Mouse (Mus musculus) forebrain, embryonic 16.5 days (tissue): ENCODE results near the gene Calhm3. TPM values are rescaled to one million over a fixed set of nuclear protein-coding genes. Genes with fewer than 3 reads are reported as not detected.

Experiments
- ATAC-seq: fragments of 200-750 bp; cut with Nextera tagmentation; 2 replicates; pipeline ENCODE4 v1.8.0; 2017; ENCODE audit warnings: mild to moderate bottlenecking, moderate library complexity
- H3K27ac ChIP-seq: fragments of 300-500 bp; sonication (generic); 2 replicates; pipeline ENCODE4 v1.5.1; 2014; ENCODE audit warnings: low read length, control low read depth
- H3K27me3 ChIP-seq: fragments of 300-500 bp; sonication (generic); replicated peaks from 2 replicates; pipeline ENCODE4 v1.6.1; 2014; ENCODE audit warnings: low read length; ENCODE audit not compliant: control insufficient read depth, insufficient read depth
- H3K36me3 ChIP-seq: fragments of 300-500 bp; sonication (generic); 2 replicates; pipeline ENCODE4 v1.6.1; 2014; ENCODE audit not compliant: control insufficient read depth, insufficient read depth
- H3K4me1 ChIP-seq: fragments of 300-500 bp; sonication (generic); replicated peaks from 2 replicates; pipeline ENCODE4 v1.6.1; 2014; ENCODE audit warnings: low read length; ENCODE audit not compliant: control insufficient read depth, insufficient read depth
- H3K4me2 ChIP-seq: fragments of 300-500 bp; sonication (generic); 2 replicates; pipeline ENCODE4 v1.6.1; 2014; ENCODE audit warnings: mild to moderate bottlenecking, low read length, control low read depth
- H3K4me3 ChIP-seq: fragments of 300-500 bp; sonication (generic); replicated peaks from 2 replicates; pipeline ENCODE4 v1.5.1; 2014; ENCODE audit warnings: mild to moderate bottlenecking, low read length, control low read depth
- H3K9ac ChIP-seq: fragments of 300-500 bp; sonication (generic); replicated peaks from 2 replicates; pipeline ENCODE4 v1.6.1; 2014; ENCODE audit warnings: low read depth, low read length, control low read depth
- H3K9me3 ChIP-seq: fragments of 300-500 bp; sonication (generic); 2 replicates; pipeline ENCODE4 v1.6.1; 2016; ENCODE audit warnings: low read length; ENCODE audit not compliant: control insufficient read depth
- WGBS: fragments of 180-500 bp; shearing (Covaris S2); extraction: QIAGEN DNeasy Blood & Tissue Kit; methylation state at CpG from one replicate; pipeline ENCODE4 v1.1.7; 2014; 5-methylcytosine and 5-hydroxymethylcytosine counted together
- polyA plus RNA-seq: library from polyadenylated mRNA; unstranded; fragments of >200 nt; fragmentation: Nextera tagmentation; extraction: Ambion mirVana; gene quantifications from 2 replicates; pipeline ENCODE4 v1.2.1, GENCODE M21; 2015

Gene Calhm3
- polyA plus RNA-seq, 1 experiment from 2014 or later = not detected

- H3K9ac ChIP-seq = no peak overlapping the region
- ATAC-seq = no peak
- no peak overlapping the region for H3K4me3 ChIP-seq
- no peaks in the 10 kb centered on the region for H3K9me3 ChIP-seq
- 66% methylated on average over 2 of the region's 2 CpGs for WGBS
- H3K36me3 ChIP-seq = no peaks in the 10 kb centered on the region
- peaks cover 13% of the 10 kb centered on the region for H3K27me3 ChIP-seq
- no peak overlapping the region for H3K27ac ChIP-seq
- H3K4me2 ChIP-seq = no peak overlapping the region
- peaks cover 13% of the 10 kb centered on the region for H3K4me1 ChIP-seq
Measured at GRCm38 (mm10) chr19:47175472-47175871, 17.9 kb upstream of the Calhm3 start.

GRCm38 (mm10) chr19:47174515-47174914 is 17.0 kb upstream of the Calhm3 start:
- H3K9me3 ChIP-seq = no peaks in the 10 kb centered on the region
- H3K4me2 ChIP-seq = no peak overlapping the region
- no peak overlapping the region for H3K9ac ChIP-seq
- H3K4me3 ChIP-seq = no peak overlapping the region
- ATAC-seq = no peak
- peaks cover 5% of the 10 kb centered on the region for H3K4me1 ChIP-seq
- no peak overlapping the region for H3K27ac ChIP-seq
- H3K36me3 ChIP-seq = no peaks in the 10 kb centered on the region
- peaks cover 4% of the 10 kb centered on the region; the same call in 1 of the 2 replicates for H3K27me3 ChIP-seq
- WGBS = 46% methylated on average over 3 of the region's 3 CpGs

DNA sequence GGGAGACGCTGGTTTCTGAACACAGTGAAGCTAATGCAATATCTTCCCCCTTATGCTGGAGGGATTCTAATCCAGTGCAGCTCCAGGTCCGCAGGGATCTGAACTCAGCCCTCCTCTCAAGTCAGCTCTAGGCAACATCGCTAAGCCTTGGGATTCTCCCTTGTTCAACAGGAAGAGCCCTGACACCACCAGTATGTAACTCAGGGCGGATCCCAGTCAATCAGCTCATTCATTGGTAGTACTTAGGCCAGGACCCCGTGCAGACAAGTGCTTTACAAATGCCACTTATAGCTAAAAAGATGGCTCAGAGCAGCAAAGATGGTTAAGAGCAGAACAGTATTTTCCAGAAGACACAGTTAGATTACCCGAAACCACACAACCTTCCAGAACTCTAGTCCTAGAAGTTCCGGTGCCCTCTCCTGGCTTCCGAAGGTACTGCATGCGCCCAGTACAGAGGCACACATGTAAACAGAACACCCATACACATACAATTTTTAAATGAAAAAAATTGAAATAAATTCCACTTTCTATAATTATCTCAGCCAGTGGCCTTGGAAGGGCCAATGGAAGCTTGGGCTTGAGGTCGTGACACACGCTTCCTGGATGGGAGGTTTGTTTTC is 11.3 kb upstream of the Calhm3 start:
- H3K9ac ChIP-seq = no peak overlapping the region
- ATAC-seq = peak; percentile 70; the same call in 1 of the 2 replicates
- H3K4me1 ChIP-seq = no peaks in the 10 kb centered on the region
- H3K36me3 ChIP-seq = no peaks in the 10 kb centered on the region
- peak overlapping the region; percentile 16 for H3K4me2 ChIP-seq
- H3K27me3 ChIP-seq = peaks cover 3% of the 10 kb centered on the region; the same call in 1 of the 2 replicates
- H3K9me3 ChIP-seq = no peaks in the 10 kb centered on the region
- no peak overlapping the region for H3K27ac ChIP-seq
- 23% methylated on average over 11 of the region's 11 CpGs for WGBS
- H3K4me3 ChIP-seq = no peak overlapping the region

- H3K9ac ChIP-seq = no peak overlapping the region
- WGBS = 8% methylated on average over 13 of the region's 13 CpGs
- ATAC-seq = peak; percentile 23; the same call in 1 of the 2 replicates
- H3K36me3 ChIP-seq = no peaks in the 10 kb centered on the region
- H3K9me3 ChIP-seq = no peaks in the 10 kb centered on the region
- H3K4me1 ChIP-seq = no peaks in the 10 kb centered on the region
- H3K27ac ChIP-seq = no peak overlapping the region
- no peak overlapping the region for H3K4me3 ChIP-seq
- peak overlapping the region; percentile 16 for H3K4me2 ChIP-seq
- peaks cover 3% of the 10 kb centered on the region; the same call in 1 of the 2 replicates for H3K27me3 ChIP-seq
Measured at GRCm38 (mm10) chr19:47168223-47168622, 10.7 kb upstream of the Calhm3 start.

GRCm38 (mm10) chr19:47167617-47168214 is 10.2 kb upstream of the Calhm3 start:
- H3K27me3 ChIP-seq = peaks cover 3% of the 10 kb centered on the region; the same call in 1 of the 2 replicates
- H3K9ac ChIP-seq = no peak overlapping the region
- H3K4me3 ChIP-seq = no peak overlapping the region
- ATAC-seq = no peak
- no peak overlapping the region for H3K4me2 ChIP-seq
- no peaks in the 10 kb centered on the region for H3K36me3 ChIP-seq
- no peak overlapping the region for H3K27ac ChIP-seq
- no peaks in the 10 kb centered on the region for H3K9me3 ChIP-seq
- whole genome bisulfite sequencing = 49% methylated on average over 7 of the region's 7 CpGs
- no peaks in the 10 kb centered on the region for H3K4me1 ChIP-seq

GRCm38 (mm10) chr19:47166758-47167157 is 9.2 kb upstream of the Calhm3 start:
- no peaks in the 10 kb centered on the region for H3K36me3 ChIP-seq

GRCm38 (mm10) chr19:47163176-47163744 is 5.7 kb upstream of the Calhm3 start:
- H3K4me1 ChIP-seq = no peaks in the 10 kb centered on the region
- WGBS = 94% methylated on average over 6 of the region's 6 CpGs
- no peaks in the 10 kb centered on the region for H3K36me3 ChIP-seq
- H3K4me3 ChIP-seq = no peak overlapping the region
- no peak overlapping the region for H3K27ac ChIP-seq
- no peak overlapping the region for H3K9ac ChIP-seq
- no peak for ATAC-seq
- H3K27me3 ChIP-seq = peaks cover 3% of the 10 kb centered on the region; the same call in 1 of the 2 replicates
- H3K4me2 ChIP-seq = no peak overlapping the region
- H3K9me3 ChIP-seq = no peaks in the 10 kb centered on the region

More at GRCm38 (mm10) chr19:47166758-47167157, 9.2 kb upstream of the Calhm3 start:
- Histone ChIP-seq H3K27me3 (peaks cover 3% of the 10 kb centered on the region; the same call in 1 of the 2 replicates), H3K9me3 (no peaks in the 10 kb centered on the region), H3K9ac (no peak overlapping the region), H3K4me3 (no peak overlapping the region), H3K27ac (no peak overlapping the region), H3K4me2 (no peak overlapping the region), H3K4me1 (no peaks in the 10 kb centered on the region)
- 14% methylated on average over 3 of the region's 3 CpGs for WGBS
- no peak for ATAC-seq

GRCm38 (mm10) chr19:47161669-47162068 is 4.1 kb upstream of the Calhm3 start:
- Histone ChIP-seq H3K4me3 (no peak overlapping the region), H3K9ac (no peak overlapping the region), H3K9me3 (no peaks in the 10 kb centered on the region), H3K36me3 (no peaks in the 10 kb centered on the region), H3K27me3 (no peaks in the 10 kb centered on the region), H3K4me2 (no peak overlapping the region), H3K27ac (no peak overlapping the region), H3K4me1 (no peaks in the 10 kb centered on the region)
- WGBS = 57% methylated on average over 3 of the region's 4 CpGs
- no peak for ATAC-seq

DNA sequence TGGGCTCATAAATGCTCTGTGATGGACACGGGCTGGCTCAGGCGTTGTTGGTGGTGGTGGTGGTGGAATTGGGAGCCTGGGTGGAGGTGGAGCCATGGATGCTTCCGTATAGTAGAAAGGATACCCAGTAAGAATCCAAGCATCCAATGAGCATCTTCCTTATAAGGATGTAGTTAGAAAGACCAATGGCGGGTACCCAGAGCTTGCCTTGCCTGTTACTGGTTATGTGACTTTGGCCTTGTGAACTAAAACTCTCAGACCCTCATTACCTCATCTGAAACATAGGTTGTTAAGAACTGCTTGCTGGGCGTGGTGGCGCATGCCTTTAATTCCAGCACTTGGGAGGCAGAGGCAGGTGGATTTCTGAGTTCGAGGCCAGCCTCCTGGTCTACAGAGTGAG is 3.8 kb downstream of the Calhm3 start:
- Histone ChIP-seq H3K9ac (no peak overlapping the region), H3K27ac (no peak overlapping the region), H3K4me3 (no peak overlapping the region), H3K9me3 (no peaks in the 10 kb centered on the region), H3K4me2 (no peak overlapping the region), H3K4me1 (0 out of 2 replicates have a peak, but pooled peaks cover 2% of the 10 kb centered on the region), H3K27me3 (no peaks in the 10 kb centered on the region), H3K36me3 (no peaks in the 10 kb centered on the region)
- ATAC-seq = no peak
- WGBS = 92% methylated on average over 7 of the region's 7 CpGs
